Mouse (Mus musculus) thymus, postnatal 14 days (tissue): ENCODE measurements around the gene Mark1.

Source experiments
- DNase-seq: peaks from one replicate; pipeline ENCODE4 v3.0.0; 2021

The Mark1 gene

GRCm38 (mm10) chr1:184846973-184847372 lies 152.4 kb downstream of the Mark1 start:
- no peak for DNase-seq
